Mouse (Mus musculus) hematopoietic stem cell, adult 5-6 weeks (primary cell): ENCODE measurements around the gene Tmc3. TPM values are rescaled to one million over a fixed set of nuclear protein-coding genes. Genes with fewer than 3 reads are reported as not detected.

Experiments
- ATAC-seq, 2 experiments: fragments of 125-278 bp in 1 of 2; replicated peaks in 1 of 2; 2 replicates each; pipeline ENCODE4 v1.8.0; 2016 to 2017; ENCODE audit warnings: inconsistent platforms in 2 of 2, mild to moderate bottlenecking in 2 of 2, moderate number of reproducible peaks in 2 of 2, low read depth in 1 of 2, moderate TSS enrichment in 1 of 2; ENCODE audit not compliant: low FRiP score in 2 of 2, poor library complexity in 2 of 2, severe bottlenecking in 2 of 2, insufficient read depth in 1 of 2, low TSS enrichment in 1 of 2
- total RNA-seq: library from RNA; stranded (forward); fragments of 172-1452, 232-1000 nt; gene quantifications from 2 replicates; pipeline ENCODE4 v1.2.3, GENCODE M21; 2017

Gene Tmc3
- 0.06 and 0.45 TPM in 2 replicates for total RNA-seq

- peak in 1 of 2 experiments; percentile 14; a peak in 1 of 4 replicates for ATAC-seq
These were observed at the start of gene Tmc3 for GRCm38 (mm10) chr7:83584639-83585471. Tmc3 (plus strand) TSS chr7:83584927.

GRCm38 (mm10) chr7:83541536-83542169 is 43.1 kb upstream of the Tmc3 start:
- no peak for ATAC-seq

GRCm38 (mm10) chr7:83548686-83549352 is 35.9 kb upstream of the Tmc3 start:
- no peak for ATAC-seq

GRCm38 (mm10) chr7:83549353-83549774 is 35.4 kb upstream of the Tmc3 start:
- no peak for ATAC-seq

- ATAC-seq, result peak; percentile 32 to 53; a peak in 3 of 4 replicates
These were observed 34.7 kb upstream of the Tmc3 start for GRCm38 (mm10) chr7:83549951-83550407.

GRCm38 (mm10) chr7:83554477-83554876 is 30.2 kb upstream of the Tmc3 start:
- ATAC-seq, result no peak

GRCm38 (mm10) chr7:83556488-83556887 is 28.2 kb upstream of the Tmc3 start:
- peak; percentile 22 to 42; a peak in 3 of 4 replicates for ATAC-seq

- ATAC-seq, result no peak
These were observed 25.9 kb upstream of the Tmc3 start for GRCm38 (mm10) chr7:83558741-83559280.

GRCm38 (mm10) chr7:83559495-83559894 is 25.2 kb upstream of the Tmc3 start:
- ATAC-seq, result no peak; a peak in 1 of 4 replicates

- ATAC-seq, result no peak
These were observed 22.9 kb upstream of the Tmc3 start for GRCm38 (mm10) chr7:83561849-83562248.

GRCm38 (mm10) chr7:83564635-83565291 is 20.0 kb upstream of the Tmc3 start:
- peak; percentile 7 to 78; a peak in 2 of 4 replicates for ATAC-seq

- ATAC-seq, result no peak
These were observed 18.8 kb upstream of the Tmc3 start for GRCm38 (mm10) chr7:83565976-83566375.

- peak; percentile 47 to 54; a peak in 2 of 4 replicates for ATAC-seq
These were observed 16.8 kb upstream of the Tmc3 start for GRCm38 (mm10) chr7:83567841-83568500.

GRCm38 (mm10) chr7:83568815-83569214 is 15.9 kb upstream of the Tmc3 start:
- ATAC-seq, result no peak

- ATAC-seq, result no peak
These were observed 15.3 kb upstream of the Tmc3 start for GRCm38 (mm10) chr7:83569436-83569835.

- ATAC-seq, result peak; percentile 40 to 43
These were observed 13.7 kb upstream of the Tmc3 start for GRCm38 (mm10) chr7:83571077-83571476.

- ATAC-seq, result no peak
These were observed 12.8 kb upstream of the Tmc3 start for GRCm38 (mm10) chr7:83571901-83572300.
